Mouse (Mus musculus) embryo, embryonic 10.5 days (tissue): ENCODE measurements around the gene Eef1g.
"Not testable (repeated sequence)": the region's sequence is repeated elsewhere in the genome, so short reads cannot be mapped to it uniquely, and the experiment has no call there.

Experiments
- DNase-seq: peaks from one replicate; pipeline ENCODE4 v3.0.0-alpha.2; 2015; ENCODE audit warnings: low spot score

Gene Eef1g

GRCm38 (mm10) chr19:8987816-8988215, 21.0 kb downstream of the Eef1g start:
- DNase-seq: no peak

- no peak for DNase-seq
Observed at GRCm38 (mm10) chr19:8988346-8989065, 21.7 kb downstream of the Eef1g start.

GRCm38 (mm10) chr19:8989066-8989566, 22.3 kb downstream of the Eef1g start, which contains the start of gene Ahnak:
Ahnak (plus strand) TSS chr19:8989284.
- peak; percentile 62 for DNase-seq

GRCm38 (mm10) chr19:8989567-8990431, 23.0 kb downstream of the Eef1g start:
- peak; percentile 78 for DNase-seq

GRCm38 (mm10) chr19:8990432-8991102, 23.7 kb downstream of the Eef1g start:
- no peak for DNase-seq

- no peak for DNase-seq
Observed at GRCm38 (mm10) chr19:8991245-8991870, 24.5 kb downstream of the Eef1g start.

GRCm38 (mm10) chr19:8991871-8992735, 25.3 kb downstream of the Eef1g start:
- DNase-seq: no peak

GRCm38 (mm10) chr19:8992769-8993624, 26.2 kb downstream of the Eef1g start:
- peak; percentile 85 for DNase-seq

- no peak for DNase-seq
Observed at GRCm38 (mm10) chr19:8993625-8993912, 26.7 kb downstream of the Eef1g start.

- no peak for DNase-seq
Observed at GRCm38 (mm10) chr19:8994813-8995607, 28.2 kb downstream of the Eef1g start.

- no peak for DNase-seq
Observed at GRCm38 (mm10) chr19:8996601-8997000, 29.8 kb downstream of the Eef1g start.

GRCm38 (mm10) chr19:8997546-8997945, 30.7 kb downstream of the Eef1g start:
- no peak for DNase-seq

GRCm38 (mm10) chr19:8998546-8998945, 31.7 kb downstream of the Eef1g start:
- DNase-seq: no peak

GRCm38 (mm10) chr19:8999223-8999622, 32.4 kb downstream of the Eef1g start:
- DNase-seq: no peak

- DNase-seq: not testable (repeated sequence)
Observed at GRCm38 (mm10) chr19:9006915-9007314, 40.1 kb downstream of the Eef1g start.

GRCm38 (mm10) chr19:9019298-9019697, 52.5 kb downstream of the Eef1g start:
- no peak for DNase-seq

- DNase-seq: no peak
Observed at GRCm38 (mm10) chr19:9023021-9023778, 56.4 kb downstream of the Eef1g start.

GRCm38 (mm10) chr19:9025562-9026257, 58.9 kb downstream of the Eef1g start:
- DNase-seq: no peak
